Mouse (Mus musculus) liver, adult (tissue): ENCODE data around the gene Atp6v1g2.

ENCODE experiments used
- GATA4 ChIP-seq: IDR thresholded peaks from 2 replicates; pipeline ENCODE4 v1.6.1; 2014; ENCODE audit warnings: mild to moderate bottlenecking, low read length; ENCODE audit not compliant: insufficient replicate concordance

Atp6v1g2 gene

DNA sequence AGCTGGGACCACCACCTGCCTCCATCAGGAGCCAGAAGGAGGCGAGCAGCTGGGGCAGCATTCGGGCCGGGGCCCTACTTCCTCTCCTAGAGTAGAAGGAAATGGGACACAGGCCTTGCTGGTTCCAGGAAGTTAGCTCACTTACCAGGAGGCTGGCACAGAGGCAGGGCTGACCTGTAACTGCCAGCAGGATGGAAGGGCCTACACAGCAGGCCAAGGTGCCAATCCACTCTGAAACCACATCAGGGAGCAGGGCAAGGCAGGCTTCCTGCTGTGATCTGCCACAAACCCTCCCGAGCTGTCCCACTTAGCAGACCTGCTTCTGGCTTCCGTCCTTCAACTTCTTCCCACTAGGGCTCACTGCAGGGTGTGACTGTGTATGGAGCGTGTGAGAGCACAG, 11.2 kb upstream of the Atp6v1g2 start:
- TF ChIP-seq GATA4 = no peak

DNA sequence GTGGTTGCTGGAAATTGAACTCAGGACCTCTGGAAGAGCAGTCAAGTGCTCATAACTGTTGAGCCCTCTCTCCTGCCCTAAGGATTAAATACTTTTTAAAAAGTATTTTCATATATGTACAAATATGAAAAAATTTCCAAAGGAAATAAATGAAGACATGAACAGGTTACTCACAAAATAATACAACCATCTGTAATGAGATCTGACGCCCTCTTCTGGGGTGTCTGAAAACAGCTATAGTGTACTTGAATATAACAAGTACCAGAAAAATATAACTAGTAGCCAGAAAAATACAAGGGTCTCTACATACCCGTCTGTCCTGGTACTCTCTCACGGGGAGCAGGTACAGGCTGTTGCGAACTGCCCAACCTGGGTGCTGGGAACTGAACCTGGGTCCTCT, 8.8 kb upstream of the Atp6v1g2 start:
- no peak for TF ChIP-seq GATA4

GRCm38 (mm10) chr17:35225456-35225855, 8.0 kb upstream of the Atp6v1g2 start:
- TF ChIP-seq GATA4 = no peak

DNA sequence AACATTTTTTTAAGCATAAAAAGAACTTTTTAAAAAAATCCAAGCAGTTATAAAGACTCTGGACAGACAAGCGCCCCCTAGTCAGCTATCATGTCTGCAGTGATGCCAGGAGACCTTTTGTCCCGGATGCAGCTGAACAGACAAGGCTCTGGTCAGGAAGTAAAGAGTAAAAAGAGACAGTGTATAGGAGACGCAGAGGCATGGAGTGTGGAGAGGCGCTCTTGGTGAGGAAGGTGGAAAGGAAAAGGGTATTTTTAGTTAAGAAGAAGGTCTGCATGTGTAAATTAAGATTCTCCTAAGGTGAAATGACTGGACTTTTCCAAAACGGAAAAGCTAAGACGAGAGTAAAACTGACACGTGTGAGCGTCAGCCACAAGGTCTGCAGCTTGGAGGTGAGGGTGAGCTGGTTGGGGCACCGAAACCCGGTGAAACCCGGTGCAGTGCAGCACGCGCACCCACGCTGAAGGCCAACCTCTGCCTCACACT, 6.9 kb upstream of the Atp6v1g2 start:
- TF ChIP-seq GATA4 = peak; percentile 72; the same call in 1 of the 2 replicates

DNA sequence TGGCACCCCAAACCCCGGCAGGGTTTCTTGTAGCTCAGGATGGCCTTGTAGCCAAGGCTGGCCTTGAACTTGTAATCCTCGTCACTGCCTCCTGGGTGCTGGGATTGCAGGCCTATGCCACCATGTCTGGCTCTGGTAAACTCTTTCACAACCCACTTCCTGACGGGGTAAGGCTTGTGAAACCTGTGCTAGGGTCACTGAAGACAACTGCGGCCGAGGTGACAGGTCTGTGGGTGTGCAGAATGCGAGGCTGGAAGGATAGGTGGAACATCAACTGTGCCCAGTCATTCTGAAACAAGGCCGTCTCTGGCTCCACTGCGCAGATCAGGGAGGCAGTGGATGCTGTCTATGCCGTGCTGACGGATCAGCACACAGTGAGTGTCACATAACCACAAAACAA, 2.4 kb upstream of the Atp6v1g2 start:
- no peak for TF ChIP-seq GATA4

- no peak for TF ChIP-seq GATA4
Observed at GRCm38 (mm10) chr17:35232043-35232442, 1.4 kb upstream of the Atp6v1g2 start.

DNA sequence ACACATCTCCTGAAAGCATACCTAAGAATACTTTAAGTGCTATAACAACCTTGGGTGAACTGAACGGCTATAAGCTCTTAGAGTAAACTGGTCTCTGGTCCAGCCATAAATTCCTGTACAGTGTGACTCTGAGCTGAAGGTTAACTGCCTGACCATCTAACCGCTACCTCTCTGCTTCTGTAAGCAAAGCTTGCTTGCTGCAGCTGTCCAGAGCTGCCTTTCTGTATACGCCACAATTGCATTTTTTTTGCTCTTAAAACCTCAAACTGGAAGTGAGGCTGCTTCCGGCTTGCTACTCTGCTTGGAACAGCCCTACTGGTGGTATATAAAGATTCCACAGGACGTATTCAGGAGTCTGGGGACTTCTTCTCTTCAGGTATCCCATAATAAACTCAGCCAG, 801 bp upstream of the Atp6v1g2 start:
- no peak for TF ChIP-seq GATA4

GRCm38 (mm10) chr17:35234903-35235302, 1.4 kb downstream of the Atp6v1g2 start:
- TF ChIP-seq GATA4 = peak; percentile 13; the same call in 1 of the 2 replicates

GRCm38 (mm10) chr17:35235614-35236389, 2.3 kb downstream of the Atp6v1g2 start, which contains the start of gene Nfkbil1:
Nfkbil1 (minus strand) TSS chr17:35235792.
- TF ChIP-seq GATA4 = peak; percentile 84; the same call in 1 of the 2 replicates

- no peak for TF ChIP-seq GATA4
Observed at GRCm38 (mm10) chr17:35236390-35236746, 2.9 kb downstream of the Atp6v1g2 start.

- TF ChIP-seq GATA4 = no peak
Observed at GRCm38 (mm10) chr17:35236996-35237395, 3.5 kb downstream of the Atp6v1g2 start.

DNA sequence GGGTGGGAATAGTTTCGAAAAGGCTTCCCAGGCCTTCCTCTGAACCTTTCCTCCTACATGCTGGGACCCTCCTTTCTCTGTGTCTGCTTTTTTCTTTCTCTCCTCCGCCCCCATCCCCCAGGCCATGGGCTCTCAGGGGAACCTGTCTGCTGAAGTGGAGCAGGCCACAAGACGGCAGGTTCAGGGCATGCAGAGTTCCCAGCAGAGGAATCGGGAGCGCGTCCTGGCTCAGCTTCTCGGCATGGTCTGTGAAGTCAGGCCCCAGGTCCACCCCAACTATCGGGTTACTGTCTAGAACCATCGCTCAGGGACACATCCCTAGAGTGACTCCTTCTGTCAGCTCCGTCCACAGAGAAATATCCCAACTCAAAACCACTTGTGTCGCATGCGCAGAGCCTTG, 4.0 kb downstream of the Atp6v1g2 start:
- no peak for TF ChIP-seq GATA4

DNA sequence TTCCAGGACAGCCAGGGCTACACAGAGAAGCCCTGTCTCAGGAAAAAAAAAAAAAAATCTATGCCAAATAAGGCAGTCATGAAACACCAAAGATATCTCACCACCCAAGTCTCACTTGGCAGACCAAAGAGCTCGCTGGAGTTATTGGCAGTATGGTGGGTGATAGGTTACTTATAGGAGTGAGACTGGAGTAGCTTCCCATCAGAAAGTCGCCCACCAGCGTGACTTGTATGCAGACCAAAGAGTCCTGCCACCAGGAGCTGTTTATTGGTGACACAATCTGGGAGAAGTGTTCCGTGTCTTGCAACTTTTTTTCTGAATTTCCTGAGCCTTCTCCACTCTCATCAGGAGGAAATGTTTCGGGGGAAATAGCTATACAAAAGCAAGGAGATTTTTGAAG, 6.2 kb downstream of the Atp6v1g2 start:
- no peak for TF ChIP-seq GATA4

DNA sequence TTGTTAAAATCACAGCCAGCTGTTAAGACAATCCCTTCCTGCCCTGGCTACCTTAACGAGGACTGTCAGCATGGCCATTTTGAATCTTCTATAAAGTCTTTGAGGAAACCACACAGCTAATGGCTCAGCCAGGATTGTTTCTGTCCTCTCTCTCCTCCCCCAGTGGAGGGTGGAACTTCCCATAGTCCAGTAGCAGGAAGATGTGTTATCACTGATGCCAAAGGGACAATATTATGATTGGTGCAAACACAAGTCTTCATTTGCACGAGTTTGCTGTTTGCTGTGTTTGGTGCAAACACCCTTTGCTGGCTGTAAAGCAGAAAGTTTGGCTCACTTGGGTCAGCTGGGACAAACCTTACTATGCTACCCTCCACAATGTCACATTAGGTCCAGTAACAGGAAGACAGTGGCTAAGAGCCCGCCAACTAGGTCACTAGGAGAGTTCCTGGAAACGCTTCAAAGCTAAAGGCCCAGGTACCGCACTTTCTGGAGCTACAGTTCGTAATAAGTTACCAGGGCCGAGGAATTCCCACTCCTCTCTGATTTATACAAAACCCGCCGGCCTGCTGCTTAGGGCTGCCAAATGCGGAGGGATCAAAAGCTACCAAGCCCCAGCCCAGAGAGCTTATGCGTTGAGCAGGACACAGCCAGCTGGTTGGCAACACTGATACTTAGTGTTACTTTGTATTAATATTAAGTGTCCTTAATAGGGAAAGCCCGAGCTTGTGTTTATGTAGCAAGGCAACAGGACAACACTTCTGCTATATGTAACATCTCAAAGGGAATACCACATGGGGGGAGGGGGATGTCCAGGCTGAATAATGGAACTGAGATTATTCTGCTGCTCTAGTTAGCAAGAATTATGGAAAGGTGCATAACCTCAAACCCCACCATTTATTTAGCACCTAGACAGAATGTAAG, 7.2 kb downstream of the Atp6v1g2 start:
- no peak; the same call in 1 of the 2 replicates for TF ChIP-seq GATA4

DNA sequence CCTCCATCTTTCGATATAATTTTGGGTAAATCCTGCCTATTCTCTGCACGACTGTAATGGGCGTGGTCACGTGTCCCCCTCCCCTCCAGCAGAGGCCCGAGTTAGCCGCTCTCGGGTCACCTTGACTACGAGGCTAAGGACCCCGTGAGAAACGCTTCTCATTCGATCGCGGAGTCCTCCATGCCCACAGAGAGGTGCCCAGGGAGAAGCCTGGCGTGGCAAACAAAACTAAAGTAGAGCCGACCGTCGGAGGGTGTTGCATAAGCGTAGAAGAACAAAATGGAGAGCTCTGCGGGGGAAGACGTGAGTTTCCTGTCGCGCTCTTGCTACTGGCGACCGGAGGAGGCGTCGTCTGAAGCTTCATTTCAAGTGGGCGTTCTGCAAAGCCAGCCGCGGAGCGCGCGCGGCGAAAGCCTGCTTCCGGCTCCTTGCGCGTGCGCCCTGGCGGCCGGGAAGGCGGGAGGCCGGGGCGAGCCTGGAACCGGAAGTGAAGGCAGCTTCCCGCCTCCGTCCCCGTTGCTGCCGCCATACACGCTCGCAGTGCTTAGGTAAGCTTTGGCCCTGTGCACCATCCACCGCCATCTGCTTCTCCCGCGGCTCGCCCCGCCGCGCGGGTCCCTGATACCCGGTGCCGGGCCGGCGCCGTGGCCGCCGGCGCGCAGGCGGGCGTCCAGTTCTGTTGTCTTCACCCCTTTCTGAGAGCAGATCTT, 8.0 kb downstream of the Atp6v1g2 start, which contains the start of gene Ddx39b:
Ddx39b (plus strand) TSS at position 442 of the 710 bp plus-strand sequence.
- no peak for TF ChIP-seq GATA4
